Mouse (Mus musculus) natural killer cell, adult 2 months (primary cell): Measurements from ENCODE around the gene Tpo.

Source experiments
- DNase-seq, 2 experiments: peaks; one replicate each; pipeline ENCODE4 v3.0.0; 2022; ENCODE audit warnings: low spot score in 2 of 2

The Tpo gene

GRCm38 (mm10) chr12:30017131-30017530, 115.3 kb downstream of the Tpo start:
- DNase-seq = no peak

- DNase-seq = no peak
Observed at GRCm38 (mm10) chr12:30015501-30015900, 116.9 kb downstream of the Tpo start.

GRCm38 (mm10) chr12:30008741-30009140, 123.7 kb downstream of the Tpo start:
- no peak for DNase-seq

- no peak for DNase-seq
Observed at GRCm38 (mm10) chr12:30006586-30006985, 125.8 kb downstream of the Tpo start.
